Mouse (Mus musculus): ENCODE results near the gene Agtrap. TPM values are rescaled to one million over a fixed set of nuclear protein-coding genes. Genes with fewer than 3 reads are reported as not detected.

Agtrap gene
- polyA plus RNA-seq, 1 experiment from 2014 or later = 19.6 TPM

- H3K27ac ChIP-seq (ENCODE audit: low read length) = no peak overlapping the region
- no peak for ATAC-seq
- H3K9me3 ChIP-seq (ENCODE audit: control insufficient read depth, low read length) = no peaks in the 10 kb centered on the region
- H3K4me1 ChIP-seq (ENCODE audit: control insufficient read depth, insufficient read depth, low read length) = peaks cover 18% of the 10 kb centered on the region
- H3K4me2 ChIP-seq (ENCODE audit: low read depth, low read length) = no peak overlapping the region
- 0 out of 2 replicates have a peak, but pooled peaks cover 3% of the 10 kb centered on the region for H3K36me3 ChIP-seq (ENCODE audit: control insufficient read depth, insufficient read depth, low read length)
- no peak overlapping the region for H3K4me3 ChIP-seq (ENCODE audit: low read length)
- 86% methylated on average over 3 of the region's 3 CpGs for WGBS
- H3K27me3 ChIP-seq (replicated peaks; ENCODE audit: control insufficient read depth, insufficient read depth, low read length) = no peaks in the 10 kb centered on the region
- H3K9ac ChIP-seq (ENCODE audit: low read depth, low read length) = no peak overlapping the region
Measured at GRCm38 (mm10) chr4:148035440-148035839, 52.4 kb downstream of the Agtrap start.

DNA sequence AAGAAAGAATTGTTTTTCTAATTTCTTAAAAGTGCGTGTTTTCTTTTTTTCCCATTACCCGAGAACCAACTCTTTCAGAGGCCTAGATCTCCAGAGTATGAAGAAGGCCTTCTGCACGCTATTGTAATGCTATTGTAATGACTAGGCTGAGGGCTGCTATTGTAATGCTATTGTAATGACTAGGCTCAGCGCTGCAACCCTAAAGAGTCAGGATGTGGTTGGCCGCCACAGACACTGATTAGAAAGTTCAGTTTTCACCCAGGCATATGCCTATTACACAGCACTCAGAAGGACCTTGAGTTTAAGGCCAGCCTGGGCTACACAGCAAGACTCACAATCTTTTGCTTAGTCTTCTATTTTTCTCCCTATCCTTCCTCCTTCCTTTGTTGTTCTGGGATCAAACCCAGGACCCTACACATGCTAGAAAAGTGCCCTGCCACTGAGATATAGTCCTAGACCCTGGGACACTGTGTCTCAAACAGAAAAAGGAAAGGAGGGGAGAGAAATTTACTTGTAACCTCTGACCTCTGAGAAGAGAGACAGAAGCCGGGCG is 53.9 kb downstream of the Agtrap start:
- no peak overlapping the region for H3K9ac ChIP-seq (ENCODE audit: low read depth, low read length)
- H3K9me3 ChIP-seq (ENCODE audit: control insufficient read depth, low read length) = no peaks in the 10 kb centered on the region
- no peaks in the 10 kb centered on the region for H3K27me3 ChIP-seq (replicated peaks; ENCODE audit: control insufficient read depth, insufficient read depth, low read length)
- no peak for ATAC-seq
- no peak overlapping the region for H3K27ac ChIP-seq (ENCODE audit: low read length)
- no peak overlapping the region for H3K4me3 ChIP-seq (ENCODE audit: low read length)
- no peak overlapping the region for H3K4me2 ChIP-seq (ENCODE audit: low read depth, low read length)
- H3K4me1 ChIP-seq (ENCODE audit: control insufficient read depth, insufficient read depth, low read length) = peaks cover 7% of the 10 kb centered on the region
- 0 out of 2 replicates have a peak, but pooled peaks cover 3% of the 10 kb centered on the region for H3K36me3 ChIP-seq (ENCODE audit: control insufficient read depth, insufficient read depth, low read length)
- WGBS = 84% methylated on average over 7 of the region's 7 CpGs

- Histone ChIP-seq H3K4me1 (ENCODE audit: control insufficient read depth, insufficient read depth, low read length) (no peaks in the 10 kb centered on the region), H3K27me3 (replicated peaks; ENCODE audit: control insufficient read depth, insufficient read depth, low read length) (no peaks in the 10 kb centered on the region), H3K27ac (ENCODE audit: low read length) (no peak overlapping the region)
Measured at GRCm38 (mm10) chr4:148030506-148030905, 57.3 kb downstream of the Agtrap start.

GRCm38 (mm10) chr4:148029297-148029696 is 58.5 kb downstream of the Agtrap start:
- no peaks in the 10 kb centered on the region for H3K4me1 ChIP-seq (ENCODE audit: control insufficient read depth, insufficient read depth, low read length)
- H3K9me3 ChIP-seq (ENCODE audit: control insufficient read depth, low read length) = no peaks in the 10 kb centered on the region
- no peak overlapping the region for H3K4me2 ChIP-seq (ENCODE audit: low read depth, low read length)
- H3K27ac ChIP-seq (ENCODE audit: low read length) = no peak overlapping the region
- 0 out of 2 replicates have a peak, but pooled peaks cover 3% of the 10 kb centered on the region for H3K36me3 ChIP-seq (ENCODE audit: control insufficient read depth, insufficient read depth, low read length)
- ATAC-seq = no peak
- no peak overlapping the region for H3K4me3 ChIP-seq (ENCODE audit: low read length)
- WGBS = 93% methylated on average over 7 of the region's 7 CpGs
- H3K27me3 ChIP-seq (replicated peaks; ENCODE audit: control insufficient read depth, insufficient read depth, low read length) = no peaks in the 10 kb centered on the region
- no peak overlapping the region for H3K9ac ChIP-seq (ENCODE audit: low read depth, low read length)

More at GRCm38 (mm10) chr4:148030506-148030905, 57.3 kb downstream of the Agtrap start:
- Histone ChIP-seq H3K9me3 (ENCODE audit: control insufficient read depth, low read length) (no peaks in the 10 kb centered on the region), H3K36me3 (ENCODE audit: control insufficient read depth, insufficient read depth, low read length) (0 out of 2 replicates have a peak, but pooled peaks cover 5% of the 10 kb centered on the region), H3K4me2 (ENCODE audit: low read depth, low read length) (no peak overlapping the region), H3K9ac (ENCODE audit: low read depth, low read length) (no peak overlapping the region), H3K4me3 (ENCODE audit: low read length) (no peak overlapping the region)
- ATAC-seq = no peak
- WGBS = 85% methylated on average over 5 of the region's 5 CpGs

Other genes starting within 250 kb of the Agtrap start
- gene Zfp933, start 239.7 kb downstream of the Agtrap start, polyA plus RNA-seq (2015; fragmentation: Nextera tagmentation; extraction: Ambion mirVana) = 3.5 and 4.3 TPM in 2 replicates
- gene Miip, start 219.2 kb downstream of the Agtrap start, polyA plus RNA-seq (2015; fragmentation: Nextera tagmentation; extraction: Ambion mirVana) = 33.5 and 38.1 TPM in 2 replicates
- 7.4 and 7.6 TPM in 2 replicates for gene Fv1, start 219.1 kb downstream of the Agtrap start, polyA plus RNA-seq (2015; fragmentation: Nextera tagmentation; extraction: Ambion mirVana)
- 50.8 and 59.7 TPM in 2 replicates for gene Mfn2, start 183.3 kb downstream of the Agtrap start, polyA plus RNA-seq (2015; fragmentation: Nextera tagmentation; extraction: Ambion mirVana)
- 39.0 and 42.7 TPM in 2 replicates for gene Plod1, start 151.3 kb downstream of the Agtrap start, polyA plus RNA-seq (2015; fragmentation: Nextera tagmentation; extraction: Ambion mirVana)
- gene 2510039O18Rik, start 147.1 kb downstream of the Agtrap start, polyA plus RNA-seq (2015; fragmentation: Nextera tagmentation; extraction: Ambion mirVana) = 4.5 and 11.3 TPM in 2 replicates
- gene Nppb, start 102.2 kb downstream of the Agtrap start, polyA plus RNA-seq (2015; fragmentation: Nextera tagmentation; extraction: Ambion mirVana) = not detected in 2 replicates
- gene Nppa, start 87.3 kb downstream of the Agtrap start, polyA plus RNA-seq (2015; fragmentation: Nextera tagmentation; extraction: Ambion mirVana) = 0.22 and 0.51 TPM in 2 replicates
- gene Clcn6, start 49.2 kb downstream of the Agtrap start, polyA plus RNA-seq (2015; fragmentation: Nextera tagmentation; extraction: Ambion mirVana) = 4.5 TPM in 2 replicates
- 14.3 and 19.4 TPM in 2 replicates for gene Mthfr, start 49.0 kb downstream of the Agtrap start, polyA plus RNA-seq (2015; fragmentation: Nextera tagmentation; extraction: Ambion mirVana)
- 29.3 and 30.1 TPM in 2 replicates for gene Mad2l2, start 42.4 kb upstream of the Agtrap start, polyA plus RNA-seq (2015; fragmentation: Nextera tagmentation; extraction: Ambion mirVana)
- gene Draxin, start 42.7 kb upstream of the Agtrap start, polyA plus RNA-seq (2015; fragmentation: Nextera tagmentation; extraction: Ambion mirVana) = 0.06 and 0.07 TPM in 2 replicates
- 22.7 and 23.8 TPM in 2 replicates for gene Fbxo6, start 64.1 kb upstream of the Agtrap start, polyA plus RNA-seq (2015; fragmentation: Nextera tagmentation; extraction: Ambion mirVana)
- gene Fbxo44, start 72.5 kb upstream of the Agtrap start, polyA plus RNA-seq (2015; fragmentation: Nextera tagmentation; extraction: Ambion mirVana) = 6.8 and 7.3 TPM in 2 replicates
- 0.34 and 0.64 TPM in 2 replicates for gene Fbxo2, start 72.6 kb upstream of the Agtrap start, polyA plus RNA-seq (2015; fragmentation: Nextera tagmentation; extraction: Ambion mirVana)
- 0.06 and 0.28 TPM in 2 replicates for gene Disp3, start 199.9 kb upstream of the Agtrap start, polyA plus RNA-seq (2015; fragmentation: Nextera tagmentation; extraction: Ambion mirVana)

Data from intestine, embryonic 16.5 days (tissue).